Mouse (Mus musculus): Measurements from ENCODE around the gene Rgma.

Rgma gene

GRCm38 (mm10) chr7:73435685-73436084 is 60.4 kb downstream of the Rgma start:
- peak in 1 of 2 experiments; percentile 37 for DNase-seq

- no peak for DNase-seq
Observed at GRCm38 (mm10) chr7:73441802-73442201, 66.5 kb downstream of the Rgma start.

DNA sequence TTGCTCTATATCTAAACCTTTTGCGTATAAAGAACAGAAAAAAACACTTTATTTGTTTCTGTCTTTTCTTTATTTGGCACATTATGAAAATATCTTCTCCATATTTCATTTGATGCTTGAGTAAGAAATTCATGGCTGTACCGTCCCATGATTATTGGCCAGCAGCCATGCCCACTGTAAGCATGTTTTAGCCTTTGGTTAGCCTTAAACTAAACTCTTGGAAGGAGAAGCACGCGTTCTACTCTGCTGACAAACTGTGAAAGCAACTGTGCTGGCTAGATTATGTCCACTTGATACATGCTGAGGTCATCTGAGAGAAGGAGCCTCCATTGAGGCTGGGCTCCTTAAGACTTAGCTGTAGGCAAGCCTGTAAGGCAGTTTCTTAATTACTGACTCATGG is 66.9 kb downstream of the Rgma start:
- no peak for DNase-seq

DNA sequence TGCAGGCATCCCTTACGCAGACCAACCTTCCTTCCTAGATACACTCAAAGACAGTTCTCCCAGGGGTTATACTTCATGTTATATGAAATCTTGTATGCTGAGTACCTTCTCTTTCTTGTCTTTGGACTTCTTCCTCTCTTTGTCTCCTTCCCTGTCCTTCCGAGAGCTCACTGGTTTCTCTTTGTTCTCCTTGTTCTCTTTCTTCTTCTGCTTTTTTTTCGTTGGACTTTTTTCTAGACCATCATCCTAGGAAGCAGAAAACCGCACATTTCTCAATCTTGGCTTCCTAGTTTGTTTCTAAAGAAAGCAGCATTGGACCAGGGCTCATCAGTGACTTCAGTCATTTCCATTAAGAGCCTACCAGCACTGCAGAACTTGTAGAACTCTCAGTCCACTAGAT is 76.3 kb downstream of the Rgma start:
- no peak for DNase-seq

- DNase-seq = no peak
Observed at GRCm38 (mm10) chr7:73452187-73452808, 77.0 kb downstream of the Rgma start.

DNA sequence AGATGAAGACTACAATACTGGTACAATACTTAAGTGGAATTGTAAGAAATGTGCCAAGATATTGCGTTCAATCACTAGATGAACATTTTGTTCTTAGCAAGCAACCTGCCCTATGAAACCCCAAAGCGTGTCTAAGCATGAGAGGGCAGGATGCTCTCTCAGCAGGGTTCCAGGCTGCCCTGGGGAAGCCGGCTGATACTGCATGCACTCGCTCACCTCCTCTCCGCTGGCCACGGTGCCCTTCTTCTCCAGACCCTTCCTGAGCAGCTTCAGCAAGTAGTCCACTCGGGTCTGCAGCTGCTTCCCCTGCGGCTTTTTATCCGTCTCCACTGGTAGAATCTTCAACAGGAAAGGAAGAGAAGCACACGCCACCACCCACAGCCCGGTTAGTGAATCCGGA is 78.8 kb downstream of the Rgma start:
- no peak for DNase-seq

GRCm38 (mm10) chr7:73463546-73463945 is 88.2 kb downstream of the Rgma start:
- DNase-seq = no peak

GRCm38 (mm10) chr7:73467741-73468140 is 92.4 kb downstream of the Rgma start:
- no peak for DNase-seq

Data from spleen, adult 18-20 months (tissue).